Mouse (Mus musculus) testis, adult 2 months (tissue): ENCODE data around the gene Mllt3. TPM values are rescaled to one million over a fixed set of nuclear protein-coding genes. Genes with fewer than 3 reads are reported as not detected.

Experiments used
- H3K27ac ChIP-seq: fragments of 200-500 bp; 2 replicates; pipeline ENCODE4 v1.5.1; 2012; ENCODE audit warnings: low read depth, low read length; ENCODE audit not compliant: control insufficient read depth, insufficient read depth
- H3K27me3 ChIP-seq: fragments of 200-500 bp; 2 replicates; pipeline ENCODE4 v1.6.1; 2012; ENCODE audit warnings: mild to moderate bottlenecking, low read length, moderate library complexity; ENCODE audit not compliant: control insufficient read depth, insufficient read depth
- H3K36me3 ChIP-seq: fragments of 200-500 bp; 2 replicates; pipeline ENCODE4 v1.6.1; 2012; ENCODE audit warnings: mild to moderate bottlenecking, low read length; ENCODE audit not compliant: control insufficient read depth, insufficient read depth
- H3K4me1 ChIP-seq: fragments of 200-500 bp; 2 replicates; pipeline ENCODE4 v1.6.1; 2012; ENCODE audit warnings: low read length; ENCODE audit not compliant: control insufficient read depth, insufficient read depth
- H3K4me3 ChIP-seq: fragments of 200-500 bp; 2 replicates; pipeline ENCODE4 v1.5.1; 2012; ENCODE audit warnings: low read depth, mild to moderate bottlenecking, low read length, moderate library complexity, mixed read lengths; ENCODE audit not compliant: control insufficient read depth
- CTCF ChIP-seq: fragments of 200-500 bp; IDR thresholded peaks from 2 replicates; pipeline ENCODE4 v1.5.1; 2012; ENCODE audit warnings: low read depth, mild to moderate bottlenecking, inconsistent platforms, low read length, moderate library complexity; ENCODE audit not compliant: control insufficient read depth, insufficient read depth, insufficient replicate concordance
- POLR2A ChIP-seq: fragments of 200-500 bp; IDR thresholded peaks from 2 replicates; pipeline ENCODE4 v1.6.1; 2012; ENCODE audit warnings: low read depth, mild to moderate bottlenecking, inconsistent platforms, low read length, moderate library complexity; ENCODE audit not compliant: control insufficient read depth
- polyA plus RNA-seq: library from polyadenylated mRNA; depleted of rRNA; stranded (reverse); fragments of >200 nt; gene quantifications from 2 replicates; pipeline ENCODE4 v1.2.3, GENCODE M21; 2012

Gene Mllt3
- polyA plus RNA-seq, 1 experiment, result 8.4 TPM

DNA sequence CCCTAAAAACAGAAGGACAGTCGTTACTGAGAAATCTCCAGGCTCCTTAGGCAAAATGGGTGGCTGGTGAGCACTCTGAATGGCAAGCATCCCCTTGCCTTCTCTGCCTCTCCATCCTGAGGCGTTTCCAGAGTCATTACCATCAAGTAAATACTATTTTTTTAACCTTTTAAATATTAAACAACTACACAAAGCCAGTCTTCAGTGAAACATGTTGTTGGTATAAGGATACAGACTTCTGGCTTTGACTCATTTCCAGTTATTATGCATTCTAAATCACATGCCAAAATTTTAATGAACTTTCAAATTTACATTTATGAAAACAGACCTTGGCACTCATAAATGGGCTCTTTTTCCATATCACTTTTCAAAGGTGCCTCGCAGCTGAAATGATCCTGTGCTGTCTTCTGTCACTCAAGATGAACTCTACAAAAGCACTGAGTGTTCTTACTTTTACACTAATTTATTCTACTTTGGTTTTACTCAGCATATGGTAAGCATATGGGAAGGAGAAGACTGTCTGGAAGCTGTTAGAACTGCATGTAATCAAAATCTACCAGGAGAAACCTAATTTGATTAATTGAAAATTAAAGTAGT, 104.5 kb downstream of the Mllt3 start:
- no peak for TF ChIP-seq POLR2A
- no peak for TF ChIP-seq CTCF
- Histone ChIP-seq H3K27me3 (no peaks in the 10 kb centered on the region), H3K4me3 (no peak overlapping the region)

DNA sequence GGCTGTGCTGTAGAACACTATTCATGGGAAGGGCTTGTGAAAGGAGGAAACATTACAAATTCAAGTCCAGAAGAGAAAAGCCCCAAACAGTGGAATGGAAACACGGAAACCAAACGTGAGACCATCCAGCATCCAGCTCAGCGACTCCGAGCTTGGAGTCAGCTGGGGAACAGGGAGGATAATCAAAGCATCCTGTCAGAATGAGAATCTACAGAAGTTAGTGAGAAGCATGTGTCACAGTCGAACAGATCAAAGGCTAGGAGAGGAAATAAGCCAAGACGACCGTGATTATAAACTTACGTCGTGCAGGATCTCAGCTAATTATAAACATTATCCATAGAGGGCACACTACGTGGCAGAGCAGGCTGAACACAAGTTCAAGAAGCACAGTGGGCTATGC, 105.8 kb downstream of the Mllt3 start:
- Histone ChIP-seq H3K4me1 (no peaks in the 10 kb centered on the region), H3K4me3 (no peak overlapping the region), H3K27me3 (no peaks in the 10 kb centered on the region)

More for the DNA sequence above, 104.5 kb downstream of the Mllt3 start:
- no peak overlapping the region for H3K27ac ChIP-seq
- H3K4me1 ChIP-seq, result no peaks in the 10 kb centered on the region
- no peaks in the 10 kb centered on the region for H3K36me3 ChIP-seq

DNA sequence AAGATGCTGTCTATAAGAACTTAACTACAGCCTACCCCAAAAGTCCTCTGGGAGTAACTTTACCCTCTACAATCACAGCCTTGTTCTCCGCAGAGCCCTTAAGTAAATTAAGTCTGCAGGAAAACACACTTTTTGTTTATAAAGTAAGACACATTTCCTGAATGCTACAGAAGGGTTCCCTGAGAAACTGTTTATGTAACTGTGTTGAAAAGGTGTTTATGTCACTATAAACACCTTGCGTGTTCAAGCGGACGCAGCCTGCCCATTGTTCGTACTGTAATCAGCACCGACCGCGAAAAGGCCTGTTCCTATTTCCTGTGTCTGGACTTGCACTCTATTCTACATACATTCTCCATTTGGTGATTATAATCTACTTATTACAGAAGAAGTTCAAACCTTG, 112.5 kb downstream of the Mllt3 start:
- H3K4me3 ChIP-seq, result no peak overlapping the region
- no peaks in the 10 kb centered on the region for H3K36me3 ChIP-seq
- H3K27ac ChIP-seq, result no peak overlapping the region
- TF ChIP-seq POLR2A, result no peak
- TF ChIP-seq CTCF, result no peak
- no peaks in the 10 kb centered on the region for H3K4me1 ChIP-seq
- no peaks in the 10 kb centered on the region for H3K27me3 ChIP-seq

More for the DNA sequence above, 105.8 kb downstream of the Mllt3 start:
- no peak for TF ChIP-seq CTCF
- no peak for TF ChIP-seq POLR2A
- Histone ChIP-seq H3K36me3 (no peaks in the 10 kb centered on the region), H3K27ac (no peak overlapping the region)

DNA sequence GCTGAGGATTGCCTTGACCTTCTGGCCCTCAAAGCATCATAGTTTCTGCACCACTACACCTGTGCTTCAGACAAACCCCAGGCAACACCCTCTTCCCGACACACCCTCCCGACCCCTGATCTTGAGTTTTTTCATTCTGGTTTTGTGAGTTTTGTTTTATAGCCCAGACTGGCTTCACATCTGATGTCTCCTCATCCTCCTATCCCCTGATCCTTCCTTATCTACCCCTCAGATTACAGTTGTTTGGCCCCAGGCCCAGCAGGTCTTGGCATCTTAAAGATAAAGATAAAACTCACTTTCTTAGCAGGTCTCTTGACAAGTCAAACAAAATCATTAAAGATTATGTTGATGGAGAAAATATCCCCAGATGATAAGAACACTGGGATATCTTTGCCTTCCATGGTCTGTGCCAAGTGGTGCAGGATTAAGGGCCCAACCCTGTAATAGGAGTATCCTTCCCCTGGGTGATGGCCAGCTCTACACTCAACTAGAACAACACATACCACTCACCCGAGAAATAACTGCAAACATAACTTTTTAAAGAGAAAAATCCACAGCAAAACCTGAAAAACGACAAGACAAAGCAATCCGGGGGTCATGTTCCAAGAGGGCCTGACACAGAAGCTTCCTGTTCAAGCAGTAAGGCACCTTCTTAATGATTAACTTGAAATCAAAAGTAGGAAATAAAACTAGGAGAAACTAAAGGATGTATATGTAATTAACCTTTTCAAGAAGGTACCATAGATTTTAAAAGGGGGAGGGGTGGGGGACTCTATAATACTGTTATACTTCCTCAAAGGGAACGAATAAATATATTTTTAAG, 121.8 kb downstream of the Mllt3 start:
- H3K27me3 ChIP-seq, result no peaks in the 10 kb centered on the region
- H3K4me3 ChIP-seq, result no peak overlapping the region
- H3K27ac ChIP-seq, result no peak overlapping the region
- no peak for TF ChIP-seq CTCF
- no peak for TF ChIP-seq POLR2A
- H3K4me1 ChIP-seq, result no peaks in the 10 kb centered on the region
- H3K36me3 ChIP-seq, result no peaks in the 10 kb centered on the region

DNA sequence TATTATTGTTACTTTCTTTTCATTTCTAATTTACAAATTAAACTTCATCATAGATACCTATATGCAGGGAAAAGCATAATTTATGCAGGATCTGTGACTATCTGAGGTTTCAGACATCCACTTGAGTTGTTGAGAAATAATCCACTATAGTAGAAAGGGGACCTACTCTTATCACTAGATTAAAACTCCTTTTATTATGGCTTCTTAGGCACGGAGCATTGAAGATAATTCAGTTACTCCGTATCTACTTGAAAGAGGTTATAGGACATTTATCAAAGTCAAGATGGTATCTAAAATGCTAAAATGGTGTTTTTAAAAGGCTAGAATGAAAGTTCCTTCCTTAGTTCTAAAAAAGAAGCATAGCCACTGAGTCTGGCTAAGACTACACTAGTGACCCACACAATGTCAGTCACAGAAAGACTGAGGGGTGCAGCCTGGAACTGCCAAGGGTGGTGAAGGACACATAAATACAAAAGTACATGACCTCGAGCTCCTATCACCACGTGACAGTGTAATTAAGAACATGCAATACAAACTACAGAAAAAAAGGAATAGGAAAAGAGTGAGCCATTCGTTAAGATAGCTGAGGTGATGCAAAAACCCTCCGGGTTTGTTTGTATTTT, 127.9 kb downstream of the Mllt3 start:
- Histone ChIP-seq H3K27me3 (no peaks in the 10 kb centered on the region), H3K36me3 (no peaks in the 10 kb centered on the region), H3K27ac (no peak overlapping the region), H3K4me1 (no peaks in the 10 kb centered on the region), H3K4me3 (no peak overlapping the region)
- TF ChIP-seq POLR2A (no peak), CTCF (no peak)

DNA sequence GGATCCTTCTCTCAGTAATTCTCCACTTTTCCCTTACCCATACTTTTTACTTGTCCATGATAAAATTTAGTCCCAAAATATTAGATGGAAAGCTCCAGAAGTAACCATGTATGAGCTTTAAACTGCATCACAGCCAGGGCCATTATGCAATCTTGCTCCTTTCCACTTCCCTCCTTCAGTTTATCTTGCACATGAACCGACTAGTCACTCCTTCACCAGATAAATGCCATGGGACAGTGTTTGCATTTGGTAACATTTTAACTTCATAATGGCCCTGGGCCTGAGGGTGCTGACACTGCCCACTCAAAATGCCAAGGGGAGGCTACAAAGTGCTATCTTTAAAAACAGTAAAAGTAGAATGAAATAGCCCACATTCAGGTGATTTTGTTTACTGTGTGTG, 128.4 kb downstream of the Mllt3 start:
- Histone ChIP-seq H3K36me3 (no peaks in the 10 kb centered on the region), H3K27ac (no peak overlapping the region), H3K27me3 (no peaks in the 10 kb centered on the region), H3K4me3 (no peak overlapping the region), H3K4me1 (no peaks in the 10 kb centered on the region)
- TF ChIP-seq POLR2A (no peak), CTCF (no peak)

DNA sequence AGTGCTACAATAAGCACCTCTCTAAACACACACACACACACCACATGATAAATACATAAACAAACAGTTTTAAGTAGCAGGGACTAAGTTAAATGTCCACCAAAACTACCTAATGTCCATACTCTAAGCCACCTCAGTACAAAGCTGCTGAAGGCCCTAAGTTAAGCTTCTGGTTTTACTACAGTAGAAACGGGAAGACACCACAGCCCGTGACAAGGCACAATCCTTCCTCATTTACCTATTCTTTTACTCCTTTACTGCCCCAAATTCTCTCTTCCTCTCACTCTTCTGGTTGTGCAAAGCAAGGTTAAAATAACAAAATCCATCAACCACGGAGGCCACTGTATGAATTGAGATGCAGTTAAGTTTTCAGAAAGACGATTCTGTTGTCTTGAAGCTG, 130.6 kb downstream of the Mllt3 start:
- Histone ChIP-seq H3K27ac (no peak overlapping the region), H3K27me3 (no peaks in the 10 kb centered on the region), H3K4me1 (no peaks in the 10 kb centered on the region), H3K36me3 (no peaks in the 10 kb centered on the region), H3K4me3 (no peak overlapping the region)
- TF ChIP-seq CTCF (no peak), POLR2A (no peak)
